Mouse (Mus musculus) frontal cortex, adult (tissue): ENCODE measurements at regions not wholly inside any gene's neighbourhood (a gene's known extent, or its start where the extent isn't known, plus 50 kb on each side); places are given as distances from the start of the nearest gene placed in this dataset.
"Not testable (repeated sequence)": the region's sequence is repeated elsewhere in the genome, so short reads cannot be mapped to it uniquely, and the experiment has no call there.

Experiments
- ATAC-seq: cut with Nextera tagmentation; 2 replicates; pipeline ENCODE4 v1.9.2; 2017; ENCODE audit warnings: mild to moderate bottlenecking, moderate library complexity, mixed read lengths; ENCODE audit not compliant: low TSS enrichment

- ATAC-seq, result peak; percentile 57
Measured at GRCm38 (mm10) chr12:39594726-39595125, 443.1 kb downstream of the Arl4a start.

- ATAC-seq, result not testable (repeated sequence)
Measured at GRCm38 (mm10) chr12:39593781-39594180, 444.0 kb downstream of the Arl4a start.

GRCm38 (mm10) chr12:39587204-39587909, 450.5 kb downstream of the Arl4a start:
- ATAC-seq, result peak; percentile 83

- no peak for ATAC-seq
Measured at GRCm38 (mm10) chr12:39586163-39586562, 451.7 kb downstream of the Arl4a start.

- ATAC-seq, result no peak
Measured at GRCm38 (mm10) chr12:39577610-39578009, 460.2 kb downstream of the Arl4a start.

- ATAC-seq, result no peak
Measured at GRCm38 (mm10) chr12:39572802-39573201, 465.0 kb downstream of the Arl4a start.

GRCm38 (mm10) chr12:39572147-39572546, 465.7 kb downstream of the Arl4a start:
- ATAC-seq, result no peak

GRCm38 (mm10) chr12:39560734-39561446, 476.9 kb downstream of the Arl4a start:
- no peak for ATAC-seq

- no peak for ATAC-seq
Measured at GRCm38 (mm10) chr12:39558491-39558890, 479.3 kb downstream of the Arl4a start.

- no peak for ATAC-seq
Measured at GRCm38 (mm10) chr12:39536326-39536725, 501.5 kb downstream of the Arl4a start.

- ATAC-seq, result no peak
Measured at GRCm38 (mm10) chr12:39528121-39528520, 509.7 kb downstream of the Arl4a start.

GRCm38 (mm10) chr12:39527216-39527600, 510.6 kb downstream of the Arl4a start:
- no peak for ATAC-seq

- no peak for ATAC-seq
Measured at GRCm38 (mm10) chr12:39526535-39527215, 511.1 kb downstream of the Arl4a start.

GRCm38 (mm10) chr12:39515690-39516089, 522.1 kb downstream of the Arl4a start:
- no peak for ATAC-seq

- no peak for ATAC-seq
Measured at GRCm38 (mm10) chr12:39510855-39511254, 527.0 kb downstream of the Arl4a start.

- peak; percentile 99 for ATAC-seq
Measured at GRCm38 (mm10) chr12:39510073-39510812, 527.6 kb downstream of the Arl4a start.

- ATAC-seq, result no peak
Measured at GRCm38 (mm10) chr12:39496203-39496602, 541.6 kb downstream of the Arl4a start.

GRCm38 (mm10) chr12:39493578-39494218, 544.1 kb downstream of the Arl4a start:
- peak; percentile 20; the same call in 1 of the 2 replicates for ATAC-seq

- peak; percentile 96 for ATAC-seq
Measured at GRCm38 (mm10) chr12:39493114-39493513, 544.7 kb downstream of the Arl4a start.

- ATAC-seq, result no peak
Measured at GRCm38 (mm10) chr12:39472984-39473383, 564.8 kb downstream of the Arl4a start.
